In genomic region chr2:181521491-181521890, GRCm38 (mm10) we compare ENCODE assay signal across 8 mouse cellular contexts. TPM values are rescaled to one million over a fixed set of nuclear protein-coding genes. Genes with fewer than 3 reads are reported as not detected.
DNase-seq lines count a peak whose midpoint lies in the region; ATAC-seq and TF ChIP-seq lines count a peak whose summit lies in the region.

No protein-coding gene starts in this region.

- no peak for TF ChIP-seq CTCF in thymus, adult 2 months (IDR thresholded peaks at IDR 0.05; ENCODE audit: borderline replicate concordance, control insufficient read depth, extremely low read depth, insufficient read depth, low read length, poor library complexity)

- H3K27me3 ChIP-seq in thymus, adult 2 months (ENCODE audit: control insufficient read depth, insufficient read depth, low read length), result no peaks in the 10 kb centered on the region
- no peaks in the 10 kb centered on the region for H3K27me3 ChIP-seq in liver, embryonic 12.5 days (replicated peaks)
- H3K27me3 ChIP-seq in stomach, embryonic 16.5 days (ENCODE audit: control insufficient read depth, insufficient read depth, low read length), result no peaks in the 10 kb centered on the region

- no peak for TF ChIP-seq POLR2A in thymus, adult 2 months (IDR thresholded peaks at IDR 0.05; ENCODE audit: control insufficient read depth, extremely low read depth, insufficient read depth, low read length, poor library complexity)

- peak overlapping the region; percentile 98 for H3K9ac ChIP-seq in liver, embryonic 12.5 days
- H3K9ac ChIP-seq in stomach, embryonic 16.5 days (ENCODE audit: low read length), result peak overlapping the region; percentile 62

- no peaks in the 10 kb centered on the region for H3K36me3 ChIP-seq in thymus, adult 2 months (ENCODE audit: control insufficient read depth, insufficient read depth, low read length)
- peaks cover 31% of the 10 kb centered on the region for H3K36me3 ChIP-seq in liver, embryonic 12.5 days
- H3K36me3 ChIP-seq in stomach, embryonic 16.5 days (ENCODE audit: control insufficient read depth, insufficient read depth, low read length), result no peaks in the 10 kb centered on the region; the same call in none of the 2 replicates

- peaks cover 6% of the 10 kb centered on the region for H3K4me1 ChIP-seq in thymus, adult 2 months (replicated peaks; ENCODE audit: control insufficient read depth, insufficient read depth, low read length)
- H3K4me1 ChIP-seq in liver, embryonic 12.5 days, result peaks cover 46% of the 10 kb centered on the region
- H3K4me1 ChIP-seq in stomach, embryonic 16.5 days (ENCODE audit: control insufficient read depth, insufficient read depth, low read length), result peaks cover 27% of the 10 kb centered on the region

- H3K4me3 ChIP-seq in thymus, adult 2 months (ENCODE audit: control insufficient read depth, insufficient read depth, low read length), result peak overlapping the region; percentile 26; the same call in 1 of the 2 replicates
- H3K4me3 ChIP-seq in liver, embryonic 12.5 days, result peak overlapping the region; percentile 96
- H3K4me3 ChIP-seq in stomach, embryonic 16.5 days (replicated peaks; ENCODE audit: low read length), result peak overlapping the region; percentile 97

- peak overlapping the region; percentile 85 for H3K4me2 ChIP-seq in liver, embryonic 12.5 days
- peak overlapping the region; percentile 70 for H3K4me2 ChIP-seq in stomach, embryonic 16.5 days (ENCODE audit: low read depth, low read length)

- 48% methylated on average over 10 of the region's 10 CpGs for WGBS in thymus, adult 2 months
- 36% methylated on average over 10 of the region's 10 CpGs for WGBS in liver, embryonic 12.5 days (ENCODE audit: insufficient replicate concordance)
- WGBS in stomach, embryonic 16.5 days, result 38% methylated on average over 10 of the region's 10 CpGs

- ATAC-seq in CD4-positive, CD25-positive, alpha-beta regulatory T cell, adult 4 months, result no peak
- no peak for ATAC-seq in liver, embryonic 12.5 days
- no peak for ATAC-seq in stomach, embryonic 16.5 days (ENCODE audit: insufficient read depth, low FRiP score)

- H3K9me3 ChIP-seq in liver, embryonic 12.5 days (replicated peaks), result no peaks in the 10 kb centered on the region
- no peaks in the 10 kb centered on the region for H3K9me3 ChIP-seq in stomach, embryonic 16.5 days (replicated peaks; ENCODE audit: control insufficient read depth, low read length)

- peak; percentile 8 for DNase-seq in CD4-positive, CD25-positive, alpha-beta regulatory T cell, adult 2 months (ENCODE audit: low read depth, low spot score)
- no peak for DNase-seq in thymus, adult 2 months
- DNase-seq in thymus, postnatal 36 days, result no peak
- DNase-seq in adrenal gland, postnatal 14 days, result no peak
- no peak for DNase-seq in Muller cell, postnatal 12 days (ENCODE audit: inconsistent ontology term)

- H3K27ac ChIP-seq in thymus, adult 2 months (ENCODE audit: control insufficient read depth, insufficient read depth, low read length), result no peak overlapping the region
- peak overlapping the region; percentile 99 for H3K27ac ChIP-seq in liver, embryonic 12.5 days
- H3K27ac ChIP-seq in stomach, embryonic 16.5 days (ENCODE audit: low read length), result no peak overlapping the region

RNA-seq across cellular contexts. Expression of gene Dnajc5, which starts 1.2 kb away (rescaled TPM):
- polyA plus RNA-seq in CD4-positive, CD25-positive, alpha-beta regulatory T cell, adult 4 months (2017; shearing (Covaris generic)), result 10 to 100 TPM; 39.4 to 46.7 TPM
- 140 and 146 TPM in 2 replicates for polyA plus RNA-seq in thymus, adult 2 months (2012; rRNA removed)
- 43.6 and 45.0 TPM in 2 replicates for polyA plus RNA-seq in liver, embryonic 12.5 days (2016; fragmentation: Nextera tagmentation; extraction: Ambion mirVana)
- polyA plus RNA-seq in stomach, embryonic 16.5 days (2015; fragmentation: Nextera tagmentation; extraction: Ambion mirVana), result 77.5 and 84.9 TPM in 2 replicates
- total RNA-seq in adrenal gland, postnatal 14 days (2021), result 77.3 and 89.9 TPM in 2 replicates

RNA-seq across cellular contexts. Expression of gene Tpd52l2, which starts 24.5 kb away (rescaled TPM):
- polyA plus RNA-seq in CD4-positive, CD25-positive, alpha-beta regulatory T cell, adult 4 months (2017; shearing (Covaris generic)), result 100 to 1,000 TPM; 108 to 109 TPM
- 54.2 and 54.7 TPM in 2 replicates for polyA plus RNA-seq in thymus, adult 2 months (2012; rRNA removed)
- polyA plus RNA-seq in liver, embryonic 12.5 days (2016; fragmentation: Nextera tagmentation; extraction: Ambion mirVana), result 93.4 and 95.8 TPM in 2 replicates
- polyA plus RNA-seq in stomach, embryonic 16.5 days (2015; fragmentation: Nextera tagmentation; extraction: Ambion mirVana), result 139 and 142 TPM in 2 replicates
- 109 and 114 TPM in 2 replicates for total RNA-seq in adrenal gland, postnatal 14 days (2021)

RNA-seq across cellular contexts. Expression of gene Abhd16b, which starts 28.5 kb away (rescaled TPM):
- polyA plus RNA-seq in CD4-positive, CD25-positive, alpha-beta regulatory T cell, adult 4 months (2017; shearing (Covaris generic)), result not detected
- 0.13 and 0.16 TPM in 2 replicates for polyA plus RNA-seq in thymus, adult 2 months (2012; rRNA removed)
- polyA plus RNA-seq in liver, embryonic 12.5 days (2016; fragmentation: Nextera tagmentation; extraction: Ambion mirVana), result 0.12 TPM in 1 of 2 replicates, not detected in the other
- 0.12 and 0.16 TPM in 2 replicates for polyA plus RNA-seq in stomach, embryonic 16.5 days (2015; fragmentation: Nextera tagmentation; extraction: Ambion mirVana)
- total RNA-seq in adrenal gland, postnatal 14 days (2021), result not detected in 2 replicates

Comparison
In these comparisons a context has a peak if more than half of its experiments do, and no peak if none do; other contexts are left out.
1. H3K4me3 ChIP-seq: peak in every context shown above with its lines; median percentile 97 in stomach, embryonic 16.5 days; 96 in liver, embryonic 12.5 days; 26 in thymus, adult 2 months.